ENCODE assay signal across 8 mouse cellular contexts in the genomic region with DNA sequence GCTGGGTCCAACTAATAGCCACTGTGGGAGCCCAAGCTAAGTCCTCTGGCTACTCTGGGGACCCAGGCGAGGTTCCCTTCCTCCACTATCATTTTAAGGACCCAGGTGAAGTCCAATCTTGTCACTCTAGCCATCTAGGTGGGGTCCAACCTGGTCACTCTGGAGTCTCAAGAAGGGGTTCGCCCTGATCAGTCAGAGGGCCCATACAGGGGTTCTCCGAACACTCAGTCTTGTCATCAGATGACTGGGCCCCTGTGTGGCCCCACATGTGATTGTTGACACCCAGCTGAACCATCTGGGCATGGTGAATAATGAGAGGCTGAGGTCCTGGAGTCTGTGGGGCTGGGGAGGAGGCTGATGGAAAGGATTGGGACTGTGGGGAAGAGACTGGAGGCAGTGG. TPM values are rescaled to one million over a fixed set of nuclear protein-coding genes. Genes with fewer than 3 reads are reported as not detected.
DNase-seq lines count a peak whose midpoint lies in the region; ATAC-seq and TF ChIP-seq lines count a peak whose summit lies in the region.

No protein-coding gene starts in this region.

- 71% methylated on average over 3 of the region's 3 CpGs for WGBS in heart, embryonic 16.5 days
- WGBS in liver, embryonic 16.5 days (ENCODE audit: insufficient replicate concordance) = 55% methylated on average over 3 of the region's 3 CpGs

- no peaks in the 10 kb centered on the region; the same call in 1 of the 2 replicates for H3K36me3 ChIP-seq in ES-Bruce4 (ENCODE audit: control insufficient read depth, insufficient read depth, low read length, poor library complexity, severe bottlenecking)
- H3K36me3 ChIP-seq in heart, embryonic 16.5 days (ENCODE audit: control insufficient read depth, insufficient read depth) = peaks cover 22% of the 10 kb centered on the region
- peaks cover 8% of the 10 kb centered on the region for H3K36me3 ChIP-seq in liver, embryonic 16.5 days (ENCODE audit: control insufficient read depth, insufficient read depth)

- TF ChIP-seq EP300 in ES-Bruce4 (IDR thresholded peaks at IDR 0.05; ENCODE audit: insufficient read depth, low read depth, low read length) = no peak

- peak overlapping the region; percentile 77 for H3K4me3 ChIP-seq in ES-Bruce4 (ENCODE audit: low read depth, low read length)
- H3K4me3 ChIP-seq in heart, embryonic 16.5 days (ENCODE audit: low read length) = peak overlapping the region; percentile 53
- H3K4me3 ChIP-seq in liver, embryonic 16.5 days (ENCODE audit: low read depth, low read length) = no peak overlapping the region

- DNase-seq in gastrocnemius, adult 18-20 months (ENCODE audit: low spot score) = peak; percentile 12
- no peak for DNase-seq in gastrocnemius, adult 8-10 months (ENCODE audit: low spot score in 2 of 2)
- no peak for DNase-seq in adrenal gland, adult 2 months
- no peak for DNase-seq in spleen, adult 18-20 months
- DNase-seq in Muller cell, postnatal 12 days (ENCODE audit: inconsistent ontology term) = no peak

- peak overlapping the region; percentile 57 for H3K9ac ChIP-seq in ES-Bruce4 (ENCODE audit: low read depth, poor library complexity, severe bottlenecking)
- peak overlapping the region; percentile 70 for H3K9ac ChIP-seq in heart, embryonic 16.5 days (ENCODE audit: low read length)
- H3K9ac ChIP-seq in liver, embryonic 16.5 days (ENCODE audit: low read depth, low read length) = peak overlapping the region; percentile 58

- no peaks in the 10 kb centered on the region for H3K9me3 ChIP-seq in ES-Bruce4 (replicated peaks; ENCODE audit: control insufficient read depth, insufficient read depth, low read length, poor library complexity, severe bottlenecking)
- no peaks in the 10 kb centered on the region for H3K9me3 ChIP-seq in heart, embryonic 16.5 days (replicated peaks; ENCODE audit: control insufficient read depth, low read length)
- H3K9me3 ChIP-seq in liver, embryonic 16.5 days (replicated peaks; ENCODE audit: control insufficient read depth, low read length) = no peaks in the 10 kb centered on the region

- no peak overlapping the region for H3K27ac ChIP-seq in ES-Bruce4 (ENCODE audit: insufficient read depth, low read length)
- peak overlapping the region; percentile 92 for H3K27ac ChIP-seq in heart, embryonic 16.5 days (ENCODE audit: low read length)
- H3K27ac ChIP-seq in liver, embryonic 16.5 days (ENCODE audit: low read length) = peak overlapping the region; percentile 60

- H3K27me3 ChIP-seq in ES-Bruce4 (ENCODE audit: control insufficient read depth, insufficient read depth, low read length, poor library complexity, severe bottlenecking) = no peaks in the 10 kb centered on the region
- H3K27me3 ChIP-seq in heart, embryonic 16.5 days (ENCODE audit: control insufficient read depth, insufficient read depth, low read length) = no peaks in the 10 kb centered on the region
- no peaks in the 10 kb centered on the region for H3K27me3 ChIP-seq in liver, embryonic 16.5 days (ENCODE audit: control insufficient read depth, insufficient read depth, low read depth, low read length)

- no peak for TF ChIP-seq POLR2A in ES-Bruce4 (IDR thresholded peaks at IDR 0.05; ENCODE audit: insufficient read depth, low read length)

- peak overlapping the region; percentile 77 for H3K4me2 ChIP-seq in heart, embryonic 16.5 days (ENCODE audit: low read depth, low read length)
- peak overlapping the region; percentile 68 for H3K4me2 ChIP-seq in liver, embryonic 16.5 days (ENCODE audit: low read depth, low read length)

- no peak for TF ChIP-seq CTCF in ES-Bruce4 (IDR thresholded peaks at IDR 0.05; ENCODE audit: low read depth, low read length)

- H3K4me1 ChIP-seq in ES-Bruce4 (ENCODE audit: control insufficient read depth, insufficient read depth, low read length) = peaks cover 3% of the 10 kb centered on the region
- peaks cover 17% of the 10 kb centered on the region for H3K4me1 ChIP-seq in heart, embryonic 16.5 days (ENCODE audit: control insufficient read depth, insufficient read depth, low read length)
- H3K4me1 ChIP-seq in liver, embryonic 16.5 days (ENCODE audit: control insufficient read depth, low read depth, low read length) = peaks cover 30% of the 10 kb centered on the region

- no peak for ATAC-seq in heart, embryonic 16.5 days (replicated peaks; ENCODE audit: extremely low read depth, insufficient read depth, low FRiP score)
- ATAC-seq in liver, embryonic 16.5 days (ENCODE audit: low read depth) = no peak

RNA-seq across cellular contexts. Expression of gene Ticam1, which starts 6.8 kb away (rescaled TPM):
- total RNA-seq in gastrocnemius, adult 18-20 months (2021) = 1 to 10 TPM; 2.0 to 2.5 TPM
- 1 to 10 TPM; 1.7 to 2.2 (median 2.0) TPM for total RNA-seq in gastrocnemius, adult 8-10 months (2022)
- polyA plus RNA-seq in ES-Bruce4 (2011; ENCODE audit: insufficient read depth, insufficient read length, low read depth, missing spikeins) = 4.0 and 4.7 TPM in 2 replicates
- 7.6 and 8.6 TPM in 2 replicates for polyA plus RNA-seq in heart, embryonic 16.5 days (2015; fragmentation: Nextera tagmentation; extraction: Ambion mirVana)
- polyA plus RNA-seq in liver, embryonic 16.5 days (2015; fragmentation: Nextera tagmentation; extraction: Ambion mirVana) = 3.4 and 4.2 TPM in 2 replicates
- total RNA-seq in adrenal gland, adult 2 months (2021) = 10 to 100 TPM; 22.7 to 29.4 TPM
- polyA plus RNA-seq in adrenal gland, adult 2 months (2012; rRNA removed) = 39.7 and 50.2 TPM in 2 replicates

RNA-seq across cellular contexts. Expression of gene Fem1a, which starts 13.1 kb away (rescaled TPM):
- total RNA-seq in gastrocnemius, adult 18-20 months (2021) = 100 to 1,000 TPM; 157 to 172 TPM
- 100 to 1,000 TPM; 180 to 201 (median 196) TPM for total RNA-seq in gastrocnemius, adult 8-10 months (2022)
- 4.9 and 5.4 TPM in 2 replicates for polyA plus RNA-seq in ES-Bruce4 (2011; ENCODE audit: insufficient read depth, insufficient read length, low read depth, missing spikeins)
- 25.6 and 26.9 TPM in 2 replicates for polyA plus RNA-seq in heart, embryonic 16.5 days (2015; fragmentation: Nextera tagmentation; extraction: Ambion mirVana)
- 5.2 and 5.7 TPM in 2 replicates for polyA plus RNA-seq in liver, embryonic 16.5 days (2015; fragmentation: Nextera tagmentation; extraction: Ambion mirVana)
- 10 to 100 TPM; 27.0 to 32.4 TPM for total RNA-seq in adrenal gland, adult 2 months (2021)
- polyA plus RNA-seq in adrenal gland, adult 2 months (2012; rRNA removed) = 44.6 and 46.9 TPM in 2 replicates

RNA-seq across cellular contexts. Expression of gene Plin3, which starts 22.9 kb away (rescaled TPM):
- 10 to 100 TPM; 32.4 to 50.3 TPM for total RNA-seq in gastrocnemius, adult 18-20 months (2021)
- 10 to 100 TPM; 22.9 to 44.8 (median 28.7) TPM for total RNA-seq in gastrocnemius, adult 8-10 months (2022)
- polyA plus RNA-seq in ES-Bruce4 (2011; ENCODE audit: insufficient read depth, insufficient read length, low read depth, missing spikeins) = 57.1 and 60.2 TPM in 2 replicates
- polyA plus RNA-seq in heart, embryonic 16.5 days (2015; fragmentation: Nextera tagmentation; extraction: Ambion mirVana) = 79.3 and 89.4 TPM in 2 replicates
- polyA plus RNA-seq in liver, embryonic 16.5 days (2015; fragmentation: Nextera tagmentation; extraction: Ambion mirVana) = 35.9 and 37.6 TPM in 2 replicates
- 100 to 1,000 TPM in 1 of 2 experiments, 10 to 100 TPM in 1; 65.9 to 101 TPM for total RNA-seq in adrenal gland, adult 2 months (2021)
- 43.9 and 51.8 TPM in 2 replicates for polyA plus RNA-seq in adrenal gland, adult 2 months (2012; rRNA removed)

RNA-seq across cellular contexts. Expression of gene Arrdc5, which starts 30.3 kb away (rescaled TPM):
- not detected for total RNA-seq in gastrocnemius, adult 18-20 months (2021)
- not detected for total RNA-seq in gastrocnemius, adult 8-10 months (2022)
- not detected in 2 replicates for polyA plus RNA-seq in ES-Bruce4 (2011; ENCODE audit: insufficient read depth, insufficient read length, low read depth, missing spikeins)
- 0.21 TPM in 1 of 2 replicates, not detected in the other for polyA plus RNA-seq in heart, embryonic 16.5 days (2015; fragmentation: Nextera tagmentation; extraction: Ambion mirVana)
- polyA plus RNA-seq in liver, embryonic 16.5 days (2015; fragmentation: Nextera tagmentation; extraction: Ambion mirVana) = not detected in 2 replicates
- total RNA-seq in adrenal gland, adult 2 months (2021) = not detected
- polyA plus RNA-seq in adrenal gland, adult 2 months (2012; rRNA removed) = not detected in 2 replicates

RNA-seq across cellular contexts. Expression of gene Uhrf1, which starts 33.4 kb away (rescaled TPM):
- under 1 TPM; 0.19 to 0.23 TPM for total RNA-seq in gastrocnemius, adult 18-20 months (2021)
- total RNA-seq in gastrocnemius, adult 8-10 months (2022) = under 1 TPM; 0.18 to 0.67 (median 0.44) TPM
- polyA plus RNA-seq in ES-Bruce4 (2011; ENCODE audit: insufficient read depth, insufficient read length, low read depth, missing spikeins) = 162 and 174 TPM in 2 replicates
- 76.6 and 94.0 TPM in 2 replicates for polyA plus RNA-seq in heart, embryonic 16.5 days (2015; fragmentation: Nextera tagmentation; extraction: Ambion mirVana)
- 86.0 and 89.7 TPM in 2 replicates for polyA plus RNA-seq in liver, embryonic 16.5 days (2015; fragmentation: Nextera tagmentation; extraction: Ambion mirVana)
- 1 to 10 TPM; 3.1 to 3.5 TPM for total RNA-seq in adrenal gland, adult 2 months (2021)
- 2.7 and 3.0 TPM in 2 replicates for polyA plus RNA-seq in adrenal gland, adult 2 months (2012; rRNA removed)
